Mouse (Mus musculus): ENCODE data around the gene Grid2. TPM values are rescaled to one million over a fixed set of nuclear protein-coding genes. Genes with fewer than 3 reads are reported as not detected.

Grid2 gene
- polyA plus RNA-seq, 1 experiment from 2014 or later: not detected

DNA sequence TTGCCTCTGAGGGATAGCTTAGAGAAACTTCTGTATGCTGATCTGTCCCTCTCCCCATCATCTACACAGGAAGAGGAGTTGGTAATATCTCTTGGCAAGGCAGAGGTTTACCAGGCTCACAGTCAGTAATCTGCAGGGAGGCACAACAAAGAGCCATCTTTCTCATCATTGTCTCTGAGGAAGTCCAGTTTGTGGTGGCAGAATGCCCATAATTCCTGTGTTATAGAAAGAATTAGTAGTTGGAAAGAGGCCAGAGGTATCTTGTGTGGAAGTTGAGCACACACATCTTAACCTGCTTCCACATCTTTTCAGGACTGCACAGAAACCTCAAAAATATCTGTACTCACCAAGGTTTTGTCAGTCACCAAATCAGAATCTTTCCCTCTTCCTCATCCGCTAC, 1071.3 kb downstream of the Grid2 start:
- ChIA-PET POLR2A (no interaction called here), CTCF (no interaction called here)
- TF ChIP-seq CTCF (IDR thresholded peaks at IDR 0.05): no peak
- no peak for DNase-seq (ENCODE audit: low read depth, low spot score)
- in situ Hi-C loops (cut with MboI; ENCODE audit: low pct_unique_long_range_greater_than_20kb): no loop called here
- no peak for ATAC-seq
- H3K27me3 ChIP-seq: no peaks in the 10 kb centered on the region

DNA sequence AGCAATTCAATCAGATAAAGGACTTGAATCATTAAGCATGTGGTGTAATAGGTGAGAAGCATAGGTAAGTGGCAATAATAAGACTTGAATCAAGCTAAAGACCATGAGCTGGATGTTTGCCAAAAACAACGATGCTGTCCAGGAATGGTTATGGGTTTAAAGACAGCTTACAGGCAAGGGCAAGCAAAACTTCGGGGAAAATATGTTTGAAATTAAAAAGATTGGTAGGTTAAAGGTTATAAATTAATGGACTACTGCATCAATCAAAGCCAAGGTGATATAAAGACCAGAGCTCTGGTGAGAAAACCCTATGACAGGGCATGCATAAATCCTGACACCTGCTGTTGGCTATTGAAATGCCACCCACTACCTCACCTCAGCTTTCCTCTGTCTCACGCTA, 1072.2 kb downstream of the Grid2 start:
- no peaks in the 10 kb centered on the region for H3K27me3 ChIP-seq
- CTCF ChIA-PET: interaction anchor here (0.6 kb wide), 1 partner anchor 1124 kb away, joined by 3 read pairs; no protein-coding TSS in a partner anchor
- POLR2A ChIA-PET: no interaction called here
- in situ Hi-C loops (cut with MboI; ENCODE audit: low pct_unique_long_range_greater_than_20kb): no loop called here
- DNase-seq (ENCODE audit: low read depth, low spot score): no peak
- no peak for ATAC-seq
- no peak for TF ChIP-seq CTCF (IDR thresholded peaks at IDR 0.05)

- in situ Hi-C loops (cut with MboI; ENCODE audit: low pct_unique_long_range_greater_than_20kb): no loop called here
- CTCF ChIA-PET: interaction anchor here (1.4 kb wide), 1 partner anchor 10 kb away, joined by 3 read pairs; no protein-coding TSS in a partner anchor
- DNase-seq (ENCODE audit: low read depth, low spot score): no peak
- no peaks in the 10 kb centered on the region for H3K27me3 ChIP-seq
- TF ChIP-seq CTCF (IDR thresholded peaks at IDR 0.05): no peak
- no peak for ATAC-seq
- POLR2A ChIA-PET: no interaction called here
These were observed 1142.9 kb downstream of the Grid2 start for GRCm38 (mm10) chr6:64398413-64399098.

GRCm38 (mm10) chr6:64427658-64428057, 1172.0 kb downstream of the Grid2 start:
- ATAC-seq (no peak), DNase-seq (ENCODE audit: low read depth, low spot score) (no peak)
- ChIA-PET POLR2A (no interaction called here), CTCF (no interaction called here)
- in situ Hi-C loops (cut with MboI; ENCODE audit: low pct_unique_long_range_greater_than_20kb): no loop called here
- TF ChIP-seq CTCF (IDR thresholded peaks at IDR 0.05): no peak
- no peaks in the 10 kb centered on the region for H3K27me3 ChIP-seq

- CTCF ChIA-PET: no interaction called here
- no peaks in the 10 kb centered on the region for H3K27me3 ChIP-seq
- POLR2A ChIA-PET: no interaction called here
- DNase-seq (ENCODE audit: low read depth, low spot score) (no peak), ATAC-seq (no peak)
- TF ChIP-seq CTCF (IDR thresholded peaks at IDR 0.05): no peak
- in situ Hi-C loops (cut with MboI; ENCODE audit: low pct_unique_long_range_greater_than_20kb): no loop called here
These were observed 1173.2 kb downstream of the Grid2 start for GRCm38 (mm10) chr6:64428898-64429297.

GRCm38 (mm10) chr6:64448127-64448526, 1192.5 kb downstream of the Grid2 start:
- ATAC-seq: no peak
- no peak for TF ChIP-seq CTCF (IDR thresholded peaks at IDR 0.05)
- ChIA-PET CTCF (no interaction called here), POLR2A (no interaction called here)
- no peak for DNase-seq (ENCODE audit: low read depth, low spot score)
- H3K27me3 ChIP-seq: no peaks in the 10 kb centered on the region
- in situ Hi-C loops (cut with MboI; ENCODE audit: low pct_unique_long_range_greater_than_20kb): no loop called here

GRCm38 (mm10) chr6:64448864-64449355, 1193.2 kb downstream of the Grid2 start:
- DNase-seq (ENCODE audit: low read depth, low spot score): no peak
- H3K27me3 ChIP-seq: no peaks in the 10 kb centered on the region
- no peak for ATAC-seq
- TF ChIP-seq CTCF (IDR thresholded peaks at IDR 0.05): no peak
- CTCF ChIA-PET: no interaction called here
- POLR2A ChIA-PET: no interaction called here
- in situ Hi-C loops (cut with MboI; ENCODE audit: low pct_unique_long_range_greater_than_20kb): no loop called here

DNA sequence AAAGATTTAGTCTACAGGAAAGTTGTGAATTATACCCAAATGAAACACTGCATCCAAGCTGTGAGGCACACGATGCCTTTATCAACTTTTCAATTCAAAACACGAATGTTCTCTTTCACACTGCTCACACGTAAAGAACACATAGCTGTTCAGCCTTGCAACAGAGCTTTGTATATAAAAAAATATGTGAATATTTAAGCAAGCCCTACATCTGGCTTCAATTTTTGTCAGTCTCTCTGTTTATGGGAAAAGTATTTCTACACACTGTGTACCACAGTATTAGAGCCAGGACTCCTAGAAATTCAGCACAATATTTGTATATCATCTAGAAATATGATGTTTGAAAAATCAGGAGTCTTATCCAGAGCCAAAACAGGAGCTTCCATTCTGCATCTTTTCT, 1195.1 kb downstream of the Grid2 start:
- ChIA-PET POLR2A (no interaction called here), CTCF (no interaction called here)
- no peak for ATAC-seq
- in situ Hi-C loops (cut with MboI; ENCODE audit: low pct_unique_long_range_greater_than_20kb): no loop called here
- no peak for DNase-seq (ENCODE audit: low read depth, low spot score)
- H3K27me3 ChIP-seq: no peaks in the 10 kb centered on the region
- TF ChIP-seq CTCF (IDR thresholded peaks at IDR 0.05): no peak

DNA sequence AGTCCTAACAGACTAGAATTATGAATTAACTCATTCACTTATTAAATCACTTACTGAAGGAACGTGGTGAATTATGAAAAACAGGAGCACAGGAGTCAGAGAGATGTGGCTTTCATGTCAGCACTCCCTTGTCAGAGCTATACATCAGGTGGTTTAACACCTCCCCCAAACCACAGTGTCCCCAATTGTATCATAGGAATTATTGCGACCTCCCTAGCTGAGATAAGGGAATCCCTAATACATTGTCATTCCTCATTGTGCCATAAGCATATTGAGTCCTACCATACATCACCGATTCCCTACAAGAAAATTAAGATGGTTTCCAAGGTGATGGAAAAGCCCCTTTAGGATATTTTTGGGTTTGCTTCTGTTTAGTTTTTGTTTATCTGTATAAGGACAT, 1224.2 kb downstream of the Grid2 start:
- DNase-seq (ENCODE audit: low read depth, low spot score) (no peak), ATAC-seq (no peak)
- no peaks in the 10 kb centered on the region for H3K27me3 ChIP-seq
- in situ Hi-C loops (cut with MboI; ENCODE audit: low pct_unique_long_range_greater_than_20kb): no loop called here
- no peak for TF ChIP-seq CTCF (IDR thresholded peaks at IDR 0.05)
- ChIA-PET POLR2A (no interaction called here), CTCF (no interaction called here)

GRCm38 (mm10) chr6:64480592-64480991, 1224.9 kb downstream of the Grid2 start:
- ATAC-seq (no peak), DNase-seq (ENCODE audit: low read depth, low spot score) (no peak)
- no peaks in the 10 kb centered on the region for H3K27me3 ChIP-seq
- CTCF ChIA-PET: no interaction called here
- POLR2A ChIA-PET: no interaction called here
- TF ChIP-seq CTCF (IDR thresholded peaks at IDR 0.05): no peak
- in situ Hi-C loops (cut with MboI; ENCODE audit: low pct_unique_long_range_greater_than_20kb): no loop called here

GRCm38 (mm10) chr6:64490313-64491067, 1234.8 kb downstream of the Grid2 start:
- in situ Hi-C loops (cut with MboI; ENCODE audit: low pct_unique_long_range_greater_than_20kb): no loop called here
- TF ChIP-seq CTCF (IDR thresholded peaks at IDR 0.05): no peak
- CTCF ChIA-PET: no interaction called here
- ATAC-seq (no peak), DNase-seq (ENCODE audit: low read depth, low spot score) (no peak)
- POLR2A ChIA-PET: no interaction called here
- H3K27me3 ChIP-seq: no peaks in the 10 kb centered on the region
